Mouse (Mus musculus): ENCODE measurements around the gene Lypd1.

GRCm38 (mm10) chr1:125943305-125943704, 30.4 kb upstream of the Lypd1 start:
- no peak for TF ChIP-seq CTCF (IDR thresholded peaks at IDR 0.05; ENCODE audit: borderline replicate concordance, insufficient read depth, low read length)
- TF ChIP-seq POLR2A (IDR thresholded peaks at IDR 0.05; ENCODE audit: low read depth, low read length) = no peak

All from embryonic fibroblast, embryonic 13.5 days (primary cell).